Mouse (Mus musculus) CH12.LX (cell line): ENCODE results near the gene Gm17622. TPM values are rescaled to one million over a fixed set of nuclear protein-coding genes. Genes with fewer than 3 reads are reported as not detected.

Source experiments
- DNase-seq: peaks from one replicate; pipeline ENCODE4 v3.0.0-alpha.2; 2013; ENCODE audit errors: extremely low read depth
- H3K27ac ChIP-seq: 2 replicates; pipeline ENCODE4 v1.5.1; 2012; ENCODE audit warnings: low read depth, mild to moderate bottlenecking, control low read depth, moderate library complexity; ENCODE audit not compliant: insufficient read depth
- H3K27me3 ChIP-seq: replicated peaks from 2 replicates; pipeline ENCODE3; 2012; ENCODE audit warnings: inconsistent platforms
- H3K36me3 ChIP-seq, 2 experiments: replicated peaks in 1 of 2; 2 replicates each; pipeline versions ENCODE3 to v1.6.1; 2012; ENCODE audit warnings: inconsistent platforms in 1 of 2, low read length in 1 of 2, mild to moderate bottlenecking in 1 of 2, mixed read lengths in 1 of 2, moderate library complexity in 1 of 2; ENCODE audit not compliant: control insufficient read depth in 1 of 2, insufficient read depth in 1 of 2
- H3K4me1 ChIP-seq, 2 experiments: 2 replicates each; pipeline ENCODE4 v1.6.1; 2012; ENCODE audit warnings: inconsistent platforms in 1 of 2, moderate library complexity in 1 of 2; ENCODE audit not compliant: insufficient read depth in 2 of 2, control insufficient read depth in 1 of 2
- H3K4me2 ChIP-seq: 2 replicates; pipeline ENCODE4 v1.6.1; 2012; ENCODE audit warnings: low read depth, mild to moderate bottlenecking, control low read depth; ENCODE audit not compliant: poor library complexity, insufficient read depth, severe bottlenecking
- H3K4me3 ChIP-seq, 3 experiments: fragments of 150-350 bp in 1 of 3; sonication (generic) in 1 of 3; replicated peaks in 1 of 3; 2 replicates each; pipeline versions ENCODE3 to v1.5.1; 2011 to 2012; ENCODE audit warnings: low read depth in 2 of 3, low read length in 2 of 3, mild to moderate bottlenecking in 2 of 3, moderate library complexity in 2 of 3, control low read depth in 1 of 3, improper control_type of control experiment in 1 of 3, inconsistent platforms in 1 of 3, mixed read lengths in 1 of 3; ENCODE audit not compliant: poor library complexity in 1 of 3
- H3K79me2 ChIP-seq: replicated peaks from 2 replicates; pipeline ENCODE4 v1.6.1; 2012; ENCODE audit warnings: mild to moderate bottlenecking, moderate library complexity; ENCODE audit not compliant: control insufficient read depth, poor library complexity, insufficient read depth, severe bottlenecking; ENCODE audit errors: extremely low read depth
- H3K9ac ChIP-seq: 2 replicates; pipeline ENCODE4 v1.6.1; 2012; ENCODE audit warnings: low read depth, mild to moderate bottlenecking, control low read depth, moderate library complexity; ENCODE audit not compliant: insufficient read depth
- H3K9me3 ChIP-seq: replicated peaks from 2 replicates; pipeline ENCODE3; 2012; ENCODE audit warnings: low read length, inconsistent platforms, mixed read lengths
- BHLHE40 ChIP-seq: IDR thresholded peaks from 2 replicates; pipeline ENCODE4 v1.6.1; 2011; ENCODE audit warnings: mild to moderate bottlenecking, low read depth, low read length, improper control_type of control experiment
- CHD1 ChIP-seq: IDR thresholded peaks from 2 replicates; pipeline ENCODE4 v1.6.1; 2012; ENCODE audit warnings: low read depth, low read length, improper control_type of control experiment, inconsistent platforms
- CHD2 ChIP-seq: IDR thresholded peaks from 2 replicates; pipeline ENCODE4 v1.6.1; 2011; ENCODE audit warnings: low read length, improper control_type of control experiment
- CTCF ChIP-seq, 2 experiments: IDR thresholded peaks in 1 of 2; conservative IDR thresholded peaks in 1 of 2; 2 replicates each; pipeline ENCODE4 v1.5.1; 2011 to 2012; ENCODE audit warnings: low read depth in 2 of 2, low read length in 2 of 2, improper control_type of control experiment in 1 of 2, inconsistent platforms in 1 of 2, mild to moderate bottlenecking in 1 of 2, moderate library complexity in 1 of 2
- E2F4 ChIP-seq: IDR thresholded peaks from 2 replicates; pipeline ENCODE4 v1.6.1; 2011; ENCODE audit warnings: low read depth, low read length, improper control_type of control experiment; ENCODE audit not compliant: insufficient replicate concordance
- ELF1 ChIP-seq: IDR thresholded peaks from 2 replicates; pipeline ENCODE4 v1.6.1; 2014; ENCODE audit warnings: low read depth, mild to moderate bottlenecking, inconsistent platforms, low read length, improper control_type of control experiment
- EP300 ChIP-seq: IDR thresholded peaks from 2 replicates; pipeline ENCODE4 v1.6.1; 2011; ENCODE audit warnings: low read length, improper control_type of control experiment
- ETS1 ChIP-seq: conservative IDR thresholded peaks from 2 replicates; pipeline ENCODE4 v1.6.1; 2012; ENCODE audit warnings: low read depth, mild to moderate bottlenecking, inconsistent platforms, low read length, improper control_type of control experiment, moderate library complexity
- GABPA ChIP-seq: IDR thresholded peaks from 2 replicates; pipeline ENCODE4 v1.6.1; 2012; ENCODE audit warnings: low read depth, low read length, improper control_type of control experiment, inconsistent platforms; ENCODE audit not compliant: insufficient replicate concordance
- JUN ChIP-seq: IDR thresholded peaks from 2 replicates; pipeline ENCODE4 v1.6.1; 2011; ENCODE audit warnings: low read depth, mild to moderate bottlenecking, low read length, improper control_type of control experiment, moderate library complexity; ENCODE audit not compliant: insufficient read depth
- JUND ChIP-seq: conservative IDR thresholded peaks from 2 replicates; pipeline ENCODE4 v1.6.1; 2011; ENCODE audit warnings: low read depth, low read length, improper control_type of control experiment
- KAT2A ChIP-seq: IDR thresholded peaks from 2 replicates; pipeline ENCODE4 v1.6.1; 2012; ENCODE audit warnings: low read length, improper control_type of control experiment, inconsistent platforms; ENCODE audit not compliant: insufficient replicate concordance
- MAX ChIP-seq: IDR thresholded peaks from 2 replicates; pipeline ENCODE4 v1.6.1; 2011; ENCODE audit warnings: low read length, improper control_type of control experiment
- MEF2A ChIP-seq: IDR thresholded peaks from 2 replicates; pipeline ENCODE4 v1.6.1; 2014; ENCODE audit warnings: low read depth, mild to moderate bottlenecking, inconsistent platforms, low read length, improper control_type of control experiment, borderline replicate concordance
- MXI1 ChIP-seq: IDR thresholded peaks from 2 replicates; pipeline ENCODE4 v1.6.1; 2011; ENCODE audit warnings: mild to moderate bottlenecking, low read depth, low read length, improper control_type of control experiment
- MYC ChIP-seq: IDR thresholded peaks from 2 replicates; pipeline ENCODE4 v1.6.1; 2011; ENCODE audit warnings: low read depth, mild to moderate bottlenecking, improper control_type of control experiment, low read length
- NRF1 ChIP-seq: IDR thresholded peaks from 2 replicates; pipeline ENCODE4 v1.6.1; 2014; ENCODE audit warnings: low read depth, mild to moderate bottlenecking, inconsistent platforms, low read length, improper control_type of control experiment, moderate library complexity
- POLR2A ChIP-seq: IDR thresholded peaks from 2 replicates; pipeline ENCODE4 v1.6.1; 2011; ENCODE audit warnings: low read depth, mild to moderate bottlenecking, improper control_type of control experiment, low read length
- POLR2AphosphoS2 ChIP-seq: IDR thresholded peaks from 2 replicates; pipeline ENCODE4 v1.6.1; 2011; ENCODE audit warnings: low read depth, low read length, improper control_type of control experiment
- RCOR1 ChIP-seq: conservative IDR thresholded peaks from 2 replicates; pipeline ENCODE4 v1.6.1; 2012; ENCODE audit warnings: low read depth, mild to moderate bottlenecking, inconsistent platforms, low read length, improper control_type of control experiment
- TBP ChIP-seq: conservative IDR thresholded peaks from 2 replicates; pipeline ENCODE4 v1.6.1; 2011; ENCODE audit warnings: low read depth, low read length, improper control_type of control experiment
- TCF12 ChIP-seq: IDR thresholded peaks from 2 replicates; pipeline ENCODE4 v1.6.1; 2014; ENCODE audit warnings: low read depth, mild to moderate bottlenecking, inconsistent platforms, low read length, improper control_type of control experiment
- UBTF ChIP-seq: IDR thresholded peaks from 2 replicates; pipeline ENCODE4 v1.6.1; 2012; ENCODE audit warnings: low read depth, mild to moderate bottlenecking, inconsistent platforms, low read length, improper control_type of control experiment, moderate library complexity
- USF1 ChIP-seq: IDR thresholded peaks from 2 replicates; pipeline ENCODE4 v1.6.1; 2014; ENCODE audit warnings: low read depth, mild to moderate bottlenecking, inconsistent platforms, low read length, improper control_type of control experiment
- ZKSCAN1 ChIP-seq: IDR thresholded peaks from 2 replicates; pipeline ENCODE4 v1.6.1; 2012; ENCODE audit warnings: low read depth, inconsistent platforms, low read length, improper control_type of control experiment, borderline replicate concordance
- ZMIZ1 ChIP-seq: IDR thresholded peaks from 2 replicates; pipeline ENCODE4 v1.6.1; 2012; ENCODE audit warnings: low read depth, mild to moderate bottlenecking, inconsistent platforms, low read length, improper control_type of control experiment
- dilution Hi-C: fragments of 300-500 bp; cut with MboI; formaldehyde crosslinking; loops from 2 replicates; pipeline ENCODE4 v1.14.3; 2020; ENCODE audit warnings: low sequenced_read_pairs; ENCODE audit not compliant: extremely low pct_unique_long_range_greater_than_20kb, extremely low pct_ligation_motif_present
- in situ Hi-C: fragments of 300-500 bp; cut with MboI; formaldehyde crosslinking; loops from 3 replicates; pipeline ENCODE4 v1.14.3; 2019; ENCODE audit warnings: low sequenced_read_pairs, low pct_ligation_motif_present, low pct_unique_long_range_greater_than_20kb, mixed read lengths
- polyA plus RNA-seq: library from polyadenylated mRNA; unstranded; fragments of >175 nt; gene quantifications from 2 replicates; pipeline ENCODE4 v1.2.1, GENCODE M21; 2012; ENCODE audit warnings: low read depth; ENCODE audit not compliant: insufficient read length
- total RNA-seq, 2 experiments: library from RNA; depleted of rRNA; stranded (reverse); fragments of 300-350 nt in 1 of 2; fragments of >200 nt in 1 of 2; gene quantifications; 2 replicates each; pipeline ENCODE4 v1.2.3; 2012 to 2014

Gm17622 gene
- total and polyA plus RNA-seq, 3 experiments: not detected

- H3K79me2 ChIP-seq: no peaks in the 10 kb centered on the region
- TF ChIP-seq CTCF (conservative IDR thresholded peaks at IDR 0.05 in 1 of 2, IDR thresholded peaks at IDR 0.05 in 1 of 2; ENCODE audit: low read depth in 2 of 2, low read length in 2 of 2) (no peak), POLR2AphosphoS2 (no peak), MXI1 (no peak), MYC (no peak), MEF2A (no peak), NRF1 (no peak), ELF1 (no peak), JUND (no peak), JUN (no peak), E2F4 (no peak), GABPA (no peak), ETS1 (no peak), TBP (no peak), CHD2 (no peak), MAX (no peak), KAT2A (no peak), USF1 (no peak), RCOR1 (no peak), BHLHE40 (no peak)
- H3K27me3 ChIP-seq: no peaks in the 10 kb centered on the region
- H3K36me3 ChIP-seq: no peaks in the 10 kb centered on the region
- H3K4me2 ChIP-seq: no peak overlapping the region
- H3K9ac ChIP-seq: no peak overlapping the region
- DNase-seq: no peak
- in situ Hi-C loops (no loop called here), dilution Hi-C loops (no loop called here)
- H3K4me1 ChIP-seq: peaks cover 0 to 6% of the 10 kb centered on the region in 2 experiments; a peak in 2 of 4 replicates
- H3K4me3 ChIP-seq: no peak overlapping the region
- no peaks in the 10 kb centered on the region for H3K9me3 ChIP-seq
- H3K27ac ChIP-seq: no peak overlapping the region
These were observed 27.9 kb upstream of the Gm17622 start for GRCm38 (mm10) chr13:96462644-96463043.

GRCm38 (mm10) chr13:96465315-96465714 lies 25.2 kb upstream of the Gm17622 start:
- dilution Hi-C loops: no loop called here

More at GRCm38 (mm10) chr13:96465315-96465714, 25.2 kb upstream of the Gm17622 start:
- no peak overlapping the region for H3K27ac ChIP-seq
- no peak overlapping the region for H3K4me2 ChIP-seq
- H3K79me2 ChIP-seq: no peaks in the 10 kb centered on the region
- in situ Hi-C loops: no loop called here
- H3K36me3 ChIP-seq: no peaks in the 10 kb centered on the region
- H3K27me3 ChIP-seq: no peaks in the 10 kb centered on the region
- no peak overlapping the region for H3K4me3 ChIP-seq
- no peaks in the 10 kb centered on the region for H3K9me3 ChIP-seq
- H3K4me1 ChIP-seq: peaks cover 0 to 6% of the 10 kb centered on the region in 2 experiments; a peak in 2 of 4 replicates
- TF ChIP-seq POLR2A (no peak), NRF1 (no peak), E2F4 (no peak), MEF2A (no peak), JUND (no peak), ZKSCAN1 (no peak), CHD1 (no peak), CTCF (conservative IDR thresholded peaks at IDR 0.05 in 1 of 2, IDR thresholded peaks at IDR 0.05 in 1 of 2; ENCODE audit: low read depth in 2 of 2, low read length in 2 of 2) (no peak), JUN (no peak), EP300 (no peak), MYC (no peak), ZMIZ1 (no peak), MXI1 (no peak), TCF12 (no peak), UBTF (no peak), MAX (no peak)
- DNase-seq: peak; percentile 1
- H3K9ac ChIP-seq: no peak overlapping the region
